Mouse (Mus musculus) olfactory bulb, adult 2 months (tissue): ENCODE measurements around the gene Ankrd22. TPM values are rescaled to one million over a fixed set of nuclear protein-coding genes. Genes with fewer than 3 reads are reported as not detected.

Experiments
- H3K27ac ChIP-seq: fragments of 200-500 bp; 2 replicates; pipeline ENCODE4 v1.5.1; 2012; ENCODE audit warnings: low read depth, low read length; ENCODE audit not compliant: insufficient read depth
- H3K4me1 ChIP-seq: fragments of 200-500 bp; 2 replicates; pipeline ENCODE4 v1.6.1; 2012; ENCODE audit warnings: low read length; ENCODE audit not compliant: control insufficient read depth, insufficient read depth
- H3K4me3 ChIP-seq: fragments of 200-500 bp; 2 replicates; pipeline ENCODE4 v1.5.1; 2012; ENCODE audit warnings: mild to moderate bottlenecking, low read depth, low read length, moderate library complexity; ENCODE audit not compliant: insufficient read depth
- CTCF ChIP-seq: fragments of 200-500 bp; IDR thresholded peaks from 2 replicates; pipeline ENCODE4 v1.5.1; 2012; ENCODE audit warnings: low read depth, mild to moderate bottlenecking, low read length, moderate library complexity; ENCODE audit not compliant: insufficient read depth
- POLR2A ChIP-seq: fragments of 200-500 bp; IDR thresholded peaks from 2 replicates; pipeline ENCODE4 v1.6.1; 2012; ENCODE audit warnings: mild to moderate bottlenecking, low read depth, low read length, moderate library complexity; ENCODE audit not compliant: insufficient read depth
- polyA plus RNA-seq: library from polyadenylated mRNA; stranded (reverse); fragments of >200 nt; gene quantifications from 2 replicates; pipeline ENCODE4 v1.2.4, GENCODE M21; 2012; ENCODE audit warnings: low replicate concordance; ENCODE audit not compliant: missing spikeins, insufficient read depth, insufficient read length

Gene Ankrd22
- polyA plus RNA-seq, 1 experiment, result not detected

- Histone ChIP-seq H3K4me3 (no peak overlapping the region), H3K27ac (no peak overlapping the region), H3K4me1 (no peaks in the 10 kb centered on the region)
- TF ChIP-seq POLR2A (no peak), CTCF (no peak)
Measured at GRCm38 (mm10) chr19:34074239-34074638, 91.6 kb downstream of the Ankrd22 start.

Other genes with a start within 250 kb of the Ankrd22 start
- gene Lipf, start 204.9 kb downstream of the Ankrd22 start, polyA plus RNA-seq, result not detected in 2 replicates
- not detected in 2 replicates for gene Lipk, start 157.8 kb downstream of the Ankrd22 start, polyA plus RNA-seq
- gene Lipn, start 98.7 kb downstream of the Ankrd22 start, polyA plus RNA-seq, result not detected in 2 replicates
- gene Lipm, start 65.1 kb downstream of the Ankrd22 start, polyA plus RNA-seq, result not detected in 2 replicates
- not detected in 2 replicates for gene Stambpl1, start 26.2 kb upstream of the Ankrd22 start, polyA plus RNA-seq
- gene Acta2, start 89.5 kb upstream of the Ankrd22 start, polyA plus RNA-seq, result not detected in 2 replicates
- not detected in 2 replicates for gene Fas, start 124.6 kb upstream of the Ankrd22 start, polyA plus RNA-seq